Mouse (Mus musculus): ENCODE results near the gene Ddx42. TPM values are rescaled to one million over a fixed set of nuclear protein-coding genes. Genes with fewer than 3 reads are reported as not detected.
A peak's percentile ranks its signal among the peaks of the same experiment; 100 is the strongest.

The Ddx42 gene
- polyA plus RNA-seq, 1 experiment from 2014 or later, result 77.6 TPM

- H3K4me1 ChIP-seq, result peaks cover 28% of the 10 kb centered on the region
- peak; percentile 95 for ATAC-seq (ENCODE audit: low FRiP score)
- no peaks in the 10 kb centered on the region for H3K27me3 ChIP-seq (replicated peaks)
- under 1% methylated on average over 42 of the region's 42 CpGs for WGBS
- no peaks in the 10 kb centered on the region for H3K9me3 ChIP-seq (replicated peaks)
- peak within 1 kb of the TSS; percentile 95 for H3K4me2 ChIP-seq
- peaks cover 48% of the 10 kb centered on the region for H3K36me3 ChIP-seq
- peak within 1 kb of the TSS; percentile 90 for H3K4me3 ChIP-seq (replicated peaks)
- peak within 1 kb of the TSS; percentile 90 for H3K27ac ChIP-seq (replicated peaks)
- peak within 1 kb of the TSS; percentile 89 for H3K9ac ChIP-seq (replicated peaks)
Observed at GRCm38 (mm10) chr11:106255685-106256451, 39.1 kb downstream of the Ddx42 start, which contains the start of the genes Ftsj3 and Psmc5. Ftsj3 (minus strand) TSS chr11:106256079. Psmc5 (plus strand) TSS chr11:106256154.

- no peak for ATAC-seq (ENCODE audit: low FRiP score)
- peaks cover 47% of the 10 kb centered on the region for H3K36me3 ChIP-seq
Observed at GRCm38 (mm10) chr11:106256775-106257174, 40.0 kb downstream of the Ddx42 start.

GRCm38 (mm10) chr11:106260826-106261450 lies 44.2 kb downstream of the Ddx42 start:
- H3K36me3 ChIP-seq, result peaks cover 67% of the 10 kb centered on the region
- peaks cover 17% of the 10 kb centered on the region for H3K4me1 ChIP-seq
- 87% methylated on average over 14 of the region's 14 CpGs for WGBS
- no peak overlapping the region for H3K4me2 ChIP-seq
- H3K27me3 ChIP-seq (replicated peaks), result no peaks in the 10 kb centered on the region
- H3K9ac ChIP-seq (replicated peaks), result no peak overlapping the region
- ATAC-seq (ENCODE audit: low FRiP score), result no peak
- no peak overlapping the region for H3K4me3 ChIP-seq (replicated peaks)
- no peak overlapping the region for H3K27ac ChIP-seq (replicated peaks)
- H3K9me3 ChIP-seq (replicated peaks), result no peaks in the 10 kb centered on the region

More at GRCm38 (mm10) chr11:106256775-106257174, 40.0 kb downstream of the Ddx42 start:
- peak overlapping the region; percentile 90 for H3K4me3 ChIP-seq (replicated peaks)
- no peak overlapping the region for H3K27ac ChIP-seq (replicated peaks)
- H3K9me3 ChIP-seq (replicated peaks), result no peaks in the 10 kb centered on the region
- WGBS, result 73% methylated on average over 5 of the region's 5 CpGs
- peaks cover 28% of the 10 kb centered on the region for H3K4me1 ChIP-seq
- no peaks in the 10 kb centered on the region for H3K27me3 ChIP-seq (replicated peaks)
- peak overlapping the region; percentile 89 for H3K9ac ChIP-seq (replicated peaks)
- peak overlapping the region; percentile 95 for H3K4me2 ChIP-seq

GRCm38 (mm10) chr11:106263963-106264362 lies 47.2 kb downstream of the Ddx42 start:
- WGBS, result 91% methylated on average over 9 of the region's 9 CpGs
- no peak overlapping the region for H3K4me2 ChIP-seq
- no peak for ATAC-seq (ENCODE audit: low FRiP score)

GRCm38 (mm10) chr11:106264988-106265387 lies 48.3 kb downstream of the Ddx42 start:
- no peaks in the 10 kb centered on the region for H3K27me3 ChIP-seq (replicated peaks)
- H3K27ac ChIP-seq (replicated peaks), result no peak overlapping the region
- H3K4me3 ChIP-seq (replicated peaks), result no peak overlapping the region
- no peak overlapping the region for H3K4me2 ChIP-seq
- peaks cover 31% of the 10 kb centered on the region for H3K4me1 ChIP-seq
- peaks cover 66% of the 10 kb centered on the region for H3K36me3 ChIP-seq
- H3K9me3 ChIP-seq (replicated peaks), result no peaks in the 10 kb centered on the region
- H3K9ac ChIP-seq (replicated peaks), result no peak overlapping the region
- no peak for ATAC-seq (ENCODE audit: low FRiP score)
- 93% methylated on average over 15 of the region's 15 CpGs for WGBS

More at GRCm38 (mm10) chr11:106263963-106264362, 47.2 kb downstream of the Ddx42 start:
- Histone ChIP-seq H3K27ac (replicated peaks) (no peak overlapping the region), H3K27me3 (replicated peaks) (no peaks in the 10 kb centered on the region), H3K9ac (replicated peaks) (no peak overlapping the region), H3K36me3 (peaks cover 71% of the 10 kb centered on the region), H3K4me3 (replicated peaks) (no peak overlapping the region), H3K4me1 (peaks cover 24% of the 10 kb centered on the region), H3K9me3 (replicated peaks) (no peaks in the 10 kb centered on the region)

GRCm38 (mm10) chr11:106265570-106265969 lies 48.8 kb downstream of the Ddx42 start:
- peaks cover 65% of the 10 kb centered on the region for H3K36me3 ChIP-seq
- WGBS, result 91% methylated on average over 4 of the region's 4 CpGs
- no peak for ATAC-seq (ENCODE audit: low FRiP score)
- H3K27ac ChIP-seq (replicated peaks), result no peak overlapping the region
- H3K9ac ChIP-seq (replicated peaks), result no peak overlapping the region
- peaks cover 37% of the 10 kb centered on the region for H3K4me1 ChIP-seq
- H3K4me2 ChIP-seq, result no peak overlapping the region
- H3K9me3 ChIP-seq (replicated peaks), result no peaks in the 10 kb centered on the region
- no peaks in the 10 kb centered on the region for H3K27me3 ChIP-seq (replicated peaks)
- no peak overlapping the region for H3K4me3 ChIP-seq (replicated peaks)

- WGBS, result 93% methylated on average over 10 of the region's 10 CpGs
- no peak overlapping the region for H3K27ac ChIP-seq (replicated peaks)
- H3K9me3 ChIP-seq (replicated peaks), result no peaks in the 10 kb centered on the region
- no peak overlapping the region for H3K4me2 ChIP-seq
- no peaks in the 10 kb centered on the region for H3K27me3 ChIP-seq (replicated peaks)
- peaks cover 45% of the 10 kb centered on the region for H3K4me1 ChIP-seq
- H3K9ac ChIP-seq (replicated peaks), result no peak overlapping the region
- H3K4me3 ChIP-seq (replicated peaks), result no peak overlapping the region
- H3K36me3 ChIP-seq, result peaks cover 58% of the 10 kb centered on the region
- ATAC-seq (ENCODE audit: low FRiP score), result no peak
Observed at GRCm38 (mm10) chr11:106266431-106266830, 49.7 kb downstream of the Ddx42 start.

- peaks cover 49% of the 10 kb centered on the region for H3K36me3 ChIP-seq
- H3K27ac ChIP-seq (replicated peaks), result peak overlapping the region; percentile 82
- 0 out of 2 replicates have a peak overlapping the region, but pooled peaks have one; percentile 5 for H3K4me3 ChIP-seq (replicated peaks)
- no peaks in the 10 kb centered on the region for H3K9me3 ChIP-seq (replicated peaks)
- H3K4me1 ChIP-seq, result peaks cover 50% of the 10 kb centered on the region
- H3K9ac ChIP-seq (replicated peaks), result no peak overlapping the region
- 56% methylated on average over 15 of the region's 15 CpGs for WGBS
- H3K4me2 ChIP-seq, result peak overlapping the region; percentile 34
- no peaks in the 10 kb centered on the region for H3K27me3 ChIP-seq (replicated peaks)
- ATAC-seq (ENCODE audit: low FRiP score), result 0 out of 2 replicates have a peak, but pooled peaks have one; percentile 6
Observed at GRCm38 (mm10) chr11:106267311-106267852, 50.7 kb downstream of the Ddx42 start.

- H3K4me1 ChIP-seq, result peaks cover 50% of the 10 kb centered on the region
- WGBS, result 47% methylated on average over 5 of the region's 5 CpGs
Observed at GRCm38 (mm10) chr11:106267871-106268270, 51.1 kb downstream of the Ddx42 start.

GRCm38 (mm10) chr11:106268326-106269059 lies 51.8 kb downstream of the Ddx42 start:
- Histone ChIP-seq H3K27me3 (replicated peaks) (no peaks in the 10 kb centered on the region), H3K9ac (replicated peaks) (peak overlapping the region; percentile 34; the same call in 1 of the 2 replicates), H3K4me3 (replicated peaks) (no peak overlapping the region; the same call in 1 of the 2 replicates), H3K4me1 (peaks cover 55% of the 10 kb centered on the region), H3K4me2 (peak overlapping the region; percentile 34), H3K9me3 (replicated peaks) (no peaks in the 10 kb centered on the region), H3K36me3 (peaks cover 38% of the 10 kb centered on the region), H3K27ac (replicated peaks) (peak overlapping the region; percentile 82)
- 25% methylated on average over 8 of the region's 8 CpGs for WGBS
- ATAC-seq (ENCODE audit: low FRiP score), result no peak

More at GRCm38 (mm10) chr11:106267871-106268270, 51.1 kb downstream of the Ddx42 start:
- H3K4me3 ChIP-seq (replicated peaks), result no peak overlapping the region
- no peaks in the 10 kb centered on the region for H3K27me3 ChIP-seq (replicated peaks)
- H3K27ac ChIP-seq (replicated peaks), result peak overlapping the region; percentile 82
- ATAC-seq (ENCODE audit: low FRiP score), result no peak
- H3K9me3 ChIP-seq (replicated peaks), result no peaks in the 10 kb centered on the region
- H3K36me3 ChIP-seq, result peaks cover 44% of the 10 kb centered on the region
- H3K4me2 ChIP-seq, result peak overlapping the region; percentile 34
- H3K9ac ChIP-seq (replicated peaks), result peak overlapping the region; percentile 34; the same call in 1 of the 2 replicates

GRCm38 (mm10) chr11:106269060-106269431 lies 52.3 kb downstream of the Ddx42 start:
- peaks cover 32% of the 10 kb centered on the region for H3K36me3 ChIP-seq
- H3K4me3 ChIP-seq (replicated peaks), result no peak overlapping the region
- no peaks in the 10 kb centered on the region for H3K27me3 ChIP-seq (replicated peaks)
- 8% methylated on average over 3 of the region's 3 CpGs for WGBS
- no peaks in the 10 kb centered on the region for H3K9me3 ChIP-seq (replicated peaks)
- peak overlapping the region; percentile 34 for H3K4me2 ChIP-seq
- ATAC-seq (ENCODE audit: low FRiP score), result no peak
- peak overlapping the region; percentile 82 for H3K27ac ChIP-seq (replicated peaks)
- H3K4me1 ChIP-seq, result peaks cover 55% of the 10 kb centered on the region
- H3K9ac ChIP-seq (replicated peaks), result peak overlapping the region; percentile 34; the same call in 1 of the 2 replicates

Data from neural tube, embryonic 15.5 days (tissue).